Mouse (Mus musculus) adrenal gland, adult 2 months (tissue): ENCODE measurements at regions not wholly inside any gene's neighbourhood (a gene's known extent, or its start where the extent isn't known, plus 50 kb on each side); places are given as distances from the start of the nearest gene placed in this dataset.
"Not testable (repeated sequence)": the region's sequence is repeated elsewhere in the genome, so short reads cannot be mapped to it uniquely, and the experiment has no call there.

ENCODE experiments used
- DNase-seq: peaks from one replicate; pipeline ENCODE4 v3.0.0; 2021

DNA sequence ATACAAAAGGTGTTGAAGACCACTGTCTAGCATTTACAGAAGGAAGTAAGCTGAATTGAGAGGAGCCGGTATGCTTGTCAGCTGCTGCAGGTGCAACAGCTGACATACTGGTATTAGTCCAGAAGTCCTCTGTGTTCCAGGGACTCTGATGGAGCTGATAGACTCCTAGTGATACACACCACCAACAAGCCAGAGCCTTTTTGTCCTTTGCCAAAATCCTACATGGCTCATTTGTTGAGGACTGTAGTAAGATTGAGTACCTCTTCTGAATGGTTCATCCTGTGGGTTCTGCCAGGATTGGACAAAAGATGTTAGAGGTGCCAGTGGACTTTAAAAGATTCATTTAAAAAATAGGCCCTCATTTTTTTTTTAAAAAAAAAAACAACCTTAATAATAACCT lies 129.4 kb upstream of the Tmem185a start:
- DNase-seq: no peak

DNA sequence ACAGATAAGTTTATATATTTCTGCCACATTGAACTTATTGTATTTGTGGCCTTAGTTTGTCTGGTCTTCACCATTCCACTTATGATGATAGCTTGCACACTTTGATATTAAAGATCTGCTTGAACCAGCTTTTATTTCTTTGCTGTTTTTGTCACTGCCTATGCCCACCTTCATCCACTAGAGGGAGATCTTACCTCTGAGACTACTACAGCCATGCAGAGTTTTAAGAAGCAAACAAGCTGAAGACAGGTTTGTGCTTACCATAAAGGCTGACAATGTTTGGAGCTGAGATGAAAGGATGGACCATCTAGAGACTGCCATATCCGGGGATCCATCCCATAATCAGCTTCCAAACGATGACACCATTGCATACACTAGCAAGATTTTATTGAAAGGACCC lies 105.4 kb upstream of the Tmem185a start:
- peak; percentile 25 for DNase-seq

DNA sequence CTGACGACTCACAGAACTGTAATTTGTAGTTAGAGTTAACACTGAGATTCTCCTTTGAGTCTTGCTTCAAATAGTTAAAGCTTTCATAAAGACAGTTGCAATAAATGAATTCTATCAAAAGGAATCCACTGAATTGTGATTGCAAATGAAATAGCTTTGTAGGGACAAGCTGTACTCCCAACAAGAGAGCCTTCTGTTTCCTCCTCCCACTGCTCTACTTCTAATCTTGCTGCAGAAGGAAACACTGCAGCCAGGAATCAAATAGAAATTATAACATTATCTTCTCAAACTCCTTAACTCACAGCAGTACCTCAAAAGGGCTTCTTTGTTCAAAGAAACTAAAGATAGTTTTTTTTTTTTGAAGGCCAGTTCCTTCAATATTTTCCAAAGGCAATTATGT lies 103.2 kb upstream of the Tmem185a start:
- DNase-seq: no peak

DNA sequence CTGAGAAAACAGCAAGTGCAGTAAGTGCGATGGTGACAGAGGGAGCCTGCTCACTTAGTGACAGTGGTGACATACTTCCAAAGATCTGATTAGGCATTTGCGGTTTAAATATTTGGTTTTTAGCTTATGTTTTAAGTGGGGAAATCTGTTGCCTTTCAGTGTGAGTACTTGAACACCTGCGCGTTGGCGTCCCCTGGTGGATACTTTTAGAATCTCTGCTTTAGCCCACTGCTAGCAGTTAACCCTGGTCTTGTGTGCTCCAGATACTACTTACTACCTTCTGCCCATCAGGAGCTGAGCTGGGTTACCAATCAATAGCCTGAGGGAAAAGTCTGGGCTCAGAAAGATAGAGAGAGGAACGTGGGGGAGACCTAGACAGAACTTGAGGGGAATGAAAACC lies 97.3 kb upstream of the Tmem185a start:
- not testable (repeated sequence) for DNase-seq

DNA sequence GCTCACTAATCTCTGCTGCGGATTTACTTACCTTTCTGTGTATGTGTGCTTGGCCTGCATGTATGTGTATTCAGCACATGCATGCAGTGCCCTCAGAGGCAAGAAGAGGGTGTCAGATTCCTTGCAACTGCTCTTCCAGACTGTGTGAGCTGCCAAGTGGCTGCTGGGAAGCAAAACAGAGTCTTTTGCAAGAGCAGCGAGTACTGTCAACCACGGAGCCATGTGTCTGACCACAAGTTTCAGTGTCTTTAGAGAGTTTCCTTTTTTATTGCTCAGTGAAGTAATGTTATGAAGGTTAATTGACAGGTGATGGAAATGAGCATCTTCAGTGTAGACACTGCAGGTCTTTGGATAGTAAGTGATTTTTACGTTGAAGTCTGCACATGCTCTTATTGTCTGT lies 93.6 kb upstream of the Tmem185a start:
- not testable (repeated sequence) for DNase-seq

DNA sequence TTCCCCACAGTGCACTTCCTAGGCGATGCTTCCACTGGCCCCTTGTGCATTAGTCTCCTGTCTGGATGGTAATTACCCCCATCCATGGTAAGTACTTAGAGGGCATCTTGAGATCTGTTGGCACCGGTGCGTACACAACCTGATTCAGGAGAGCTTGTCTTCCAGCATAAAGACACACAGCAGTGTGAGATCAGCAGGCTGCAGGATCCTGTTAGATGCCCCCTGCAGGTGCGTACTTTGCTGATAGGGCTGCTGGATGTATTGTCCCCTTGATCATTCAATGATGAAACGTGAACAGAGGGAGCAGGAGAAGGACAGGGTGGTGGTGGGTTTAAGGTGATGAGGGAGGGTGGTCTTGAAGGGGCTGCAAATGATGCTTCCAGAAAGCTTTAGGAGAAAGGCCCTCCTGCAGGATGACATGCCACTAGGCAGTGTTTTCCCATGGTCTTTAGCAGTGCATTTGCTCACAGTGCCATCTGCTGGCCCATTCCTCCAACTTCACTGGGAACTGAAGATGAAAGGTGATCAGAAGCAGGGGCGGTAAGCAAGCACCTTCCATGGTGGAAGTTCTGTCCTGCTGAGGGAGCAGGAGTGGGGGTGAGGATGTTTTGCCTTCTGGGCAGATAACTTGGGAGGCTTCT lies 92.5 kb upstream of the Tmem185a start:
- DNase-seq: not testable (repeated sequence)
